Mouse (Mus musculus) spleen, adult 2 months (tissue): Measurements from ENCODE around the gene BC005537.

Source experiments
- CTCF ChIP-seq: fragments of 200-500 bp; IDR thresholded peaks from 2 replicates; pipeline ENCODE4 v1.5.1; 2011; ENCODE audit warnings: mild to moderate bottlenecking, inconsistent platforms; ENCODE audit not compliant: insufficient read depth, insufficient read length, insufficient replicate concordance; ENCODE audit errors: extremely low read depth
- POLR2A ChIP-seq: fragments of 200-500 bp; IDR thresholded peaks from 2 replicates; pipeline ENCODE4 v1.6.1; 2011; ENCODE audit warnings: low read depth, low read length, inconsistent platforms

DNA sequence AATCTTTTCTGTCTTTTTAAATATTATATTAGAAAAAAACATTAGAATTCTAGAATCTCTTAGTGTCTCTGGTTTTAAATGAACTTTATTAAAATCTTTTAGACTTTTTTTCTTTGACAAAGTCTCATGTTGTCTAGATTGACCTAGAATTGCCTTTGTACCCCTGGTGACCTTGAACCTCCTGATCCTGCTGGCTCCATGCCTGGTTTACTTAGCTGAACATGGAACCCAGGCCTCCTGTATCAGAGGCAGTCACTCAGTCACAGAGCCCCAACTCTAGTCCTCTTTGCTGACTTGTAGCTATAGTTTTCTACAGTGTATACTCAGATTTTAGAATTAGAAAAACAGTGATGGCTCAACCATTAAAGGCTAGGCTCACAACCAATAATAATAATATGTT is 4.6 kb downstream of the BC005537 start:
- TF ChIP-seq CTCF (no peak), POLR2A (no peak)
